Mouse (Mus musculus): ENCODE results near the gene Gm10521.

GRCm38 (mm10) chr1:171849454-171849853 is 46.0 kb upstream of the Gm10521 start:
- TF ChIP-seq CTCF (IDR thresholded peaks at IDR 0.05; ENCODE audit: extremely low read depth, insufficient read length, insufficient replicate concordance, low read depth, low read length), result no peak
- TF ChIP-seq POLR2A (IDR thresholded peaks at IDR 0.05; ENCODE audit: low read depth, low read length), result no peak
